Mouse (Mus musculus) c-Kit-positive CD71-negative TER-119-negative erythroid progenitor cells, embryonic 14.5 days (primary cell): Measurements from ENCODE around the gene Prpmp5.
"Not testable (repeated sequence)": the region's sequence is repeated elsewhere in the genome, so short reads cannot be mapped to it uniquely, and the experiment has no call there.

Experiments used
- DNase-seq: peaks from one replicate; pipeline ENCODE4 v3.0.0-alpha.2; 2013; ENCODE audit warnings: low read depth

Prpmp5 gene

DNA sequence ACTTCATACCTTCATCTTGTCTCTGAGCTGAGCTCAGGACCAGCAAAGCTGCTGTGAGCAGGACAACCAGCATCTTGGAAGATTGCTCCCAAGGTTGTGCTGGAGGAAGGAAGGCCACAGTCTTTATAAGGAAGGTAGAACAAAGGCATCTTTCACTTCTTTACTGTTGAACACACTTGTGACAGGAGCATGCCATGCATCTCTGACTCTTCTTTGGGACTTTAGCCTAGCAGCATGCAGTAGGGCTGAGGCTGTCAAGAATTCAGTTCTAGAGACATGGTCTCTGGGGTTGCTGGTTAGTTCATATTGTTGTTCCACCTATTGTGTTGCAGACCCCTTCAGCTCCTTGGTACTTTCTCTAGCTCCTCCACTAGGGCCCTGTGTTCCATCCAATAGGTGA is at the start of gene Prpmp5:
Gene Prpmp5 (minus strand): TSS at position 101 of the 400 bp plus-strand sequence.
- not testable (repeated sequence) for DNase-seq

DNA sequence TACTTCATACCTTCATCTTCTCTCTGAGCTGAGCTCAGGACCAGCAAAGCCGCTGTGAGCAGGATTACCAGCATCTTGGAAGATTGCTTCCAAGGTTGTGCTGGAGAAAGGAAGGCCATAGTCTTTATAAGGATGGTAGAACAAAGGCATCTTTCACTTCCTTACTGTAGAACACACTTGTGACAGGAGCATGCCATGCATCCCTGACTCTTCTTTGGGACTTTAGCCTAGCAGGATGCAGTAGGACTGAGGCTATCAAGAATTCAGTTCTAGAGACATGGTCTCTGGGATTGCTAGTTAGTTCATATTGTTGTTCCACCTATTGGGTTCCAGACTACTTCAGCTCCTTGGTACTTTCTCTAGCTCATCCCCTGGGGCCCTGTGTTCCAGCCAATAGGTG is 49.5 kb upstream of the Prpmp5 start, which contains the start of gene Gm8882:
Gene Gm8882 (minus strand): TSS at position 101 of the 400 bp plus-strand sequence.
- not testable (repeated sequence) for DNase-seq
